Mouse (Mus musculus): ENCODE measurements around the gene Mrpl11. TPM values are rescaled to one million over a fixed set of nuclear protein-coding genes. Genes with fewer than 3 reads are reported as not detected.
"Not testable (repeated sequence)": the region's sequence is repeated elsewhere in the genome, so short reads cannot be mapped to it uniquely, and the experiment has no call there.

Gene Mrpl11
- total RNA-seq, 1 experiment from 2014 or later, result 56.0 TPM

DNA sequence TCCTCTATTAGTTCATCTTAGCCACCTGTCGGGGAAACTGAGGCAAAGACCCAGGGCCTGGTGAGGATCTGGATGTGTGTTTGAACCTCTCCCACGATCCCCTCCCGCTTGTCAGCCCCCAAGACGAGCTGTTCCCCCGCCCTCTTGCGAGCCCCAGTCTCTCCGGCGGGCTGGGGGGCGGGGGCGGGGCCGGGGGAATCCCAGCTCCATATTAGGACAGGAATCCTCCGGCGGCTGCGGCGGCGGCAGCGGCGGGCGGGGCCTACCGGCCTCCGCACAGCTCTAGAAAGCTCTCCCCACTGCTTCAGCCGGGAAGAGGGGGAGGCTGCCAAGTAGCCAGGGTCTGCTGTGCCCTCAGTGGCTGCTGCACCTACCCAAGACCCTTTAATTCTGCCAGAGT lies 28.8 kb downstream of the Mrpl11 start:
- no peak for ATAC-seq (replicated peaks; ENCODE audit: low read depth, poor library complexity, severe bottlenecking)

DNA sequence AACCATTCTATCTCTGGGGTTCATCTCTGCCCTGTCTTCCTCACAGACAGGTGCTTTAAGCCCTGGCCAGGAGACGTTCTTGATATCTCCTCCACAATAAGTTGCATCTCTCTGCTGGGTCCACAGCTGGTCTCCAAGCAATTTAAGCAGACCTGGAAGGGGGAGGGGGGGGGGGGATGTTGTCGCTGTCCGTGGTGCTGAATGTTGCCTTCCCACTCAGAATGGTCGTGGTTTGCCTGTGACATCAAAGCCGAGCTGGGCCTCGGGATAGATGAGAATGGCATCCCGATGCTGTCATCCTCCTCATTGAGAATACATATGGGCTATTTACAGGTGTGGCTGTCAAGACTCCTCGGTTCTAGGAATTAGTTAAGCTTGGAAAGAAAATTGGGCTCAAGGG lies 30.4 kb downstream of the Mrpl11 start:
- no peak for ATAC-seq (replicated peaks; ENCODE audit: low read depth, poor library complexity, severe bottlenecking)

DNA sequence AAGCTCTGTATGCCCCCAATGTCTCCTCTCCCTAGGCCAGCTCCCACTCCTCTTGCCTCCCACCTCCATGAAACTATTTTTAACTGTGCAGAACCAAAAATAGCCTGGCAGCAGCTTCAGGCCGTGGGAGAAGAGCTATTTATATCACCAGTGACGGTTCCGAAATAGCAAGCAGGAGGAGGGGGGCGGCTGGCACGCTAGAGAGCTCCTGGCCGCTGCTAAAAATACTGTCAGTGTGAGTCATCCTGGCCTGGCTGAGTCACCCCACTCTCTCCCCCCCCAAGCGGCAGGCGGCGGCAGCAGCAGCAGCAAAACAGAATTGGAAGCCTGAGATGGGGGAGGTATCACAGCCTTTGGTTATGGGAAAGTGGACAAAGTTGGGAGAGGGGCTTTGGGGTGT lies 31.0 kb downstream of the Mrpl11 start:
- peak; percentile 69 for ATAC-seq (replicated peaks; ENCODE audit: low read depth, poor library complexity, severe bottlenecking)

DNA sequence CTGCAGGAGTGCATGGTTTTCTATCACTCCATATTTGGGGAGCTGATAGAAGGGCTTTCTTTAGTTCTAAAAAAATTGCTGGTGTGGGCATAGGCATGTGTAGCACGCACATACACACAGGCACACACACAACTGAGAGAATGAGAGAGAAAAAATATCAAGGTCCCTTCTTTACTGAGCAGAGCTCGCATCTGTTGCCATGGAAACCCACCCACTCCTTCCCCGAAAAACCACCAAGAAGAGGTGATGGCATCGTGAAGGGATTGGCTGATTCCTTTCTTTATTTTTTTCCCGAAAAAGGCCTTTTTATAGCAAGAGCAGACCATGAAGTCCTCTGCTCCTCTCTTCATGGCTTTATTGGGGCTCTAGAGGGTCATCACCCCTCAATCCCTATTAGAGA lies 32.1 kb downstream of the Mrpl11 start:
- no peak for ATAC-seq (replicated peaks; ENCODE audit: low read depth, poor library complexity, severe bottlenecking)

DNA sequence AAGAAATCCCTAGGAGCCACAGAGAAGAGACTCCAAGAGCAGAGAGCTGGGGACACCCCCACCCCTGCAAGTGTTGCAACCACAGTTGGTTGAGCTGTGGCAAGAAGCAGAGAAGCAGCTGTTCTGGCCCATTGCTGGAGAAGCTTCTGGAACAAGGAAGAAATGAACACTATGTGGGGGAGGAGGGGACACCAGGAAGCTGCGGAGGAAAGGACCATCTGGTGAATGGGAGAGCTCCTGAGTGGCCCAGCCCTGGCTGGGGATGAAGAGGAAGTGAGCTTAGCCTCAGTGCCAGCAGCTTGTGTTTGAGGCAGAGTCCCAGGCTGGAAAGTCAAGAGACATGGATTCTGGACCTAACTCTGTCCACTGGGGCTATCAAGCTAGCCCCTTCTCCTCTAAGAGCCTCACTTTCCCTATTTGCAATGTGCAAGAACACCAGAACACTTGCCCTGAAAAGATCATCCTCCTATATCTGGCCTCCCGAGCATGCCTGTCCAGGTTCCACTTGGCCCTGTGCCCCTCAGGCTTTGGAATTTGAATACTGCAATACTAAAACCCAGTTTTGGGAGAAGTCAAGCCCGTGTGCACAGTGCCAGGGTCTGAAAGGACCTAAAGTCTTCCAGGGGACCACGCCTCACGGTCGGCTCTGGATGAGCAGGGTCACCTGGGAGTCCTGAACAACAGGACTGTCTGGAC lies 37.6 kb downstream of the Mrpl11 start:
- 0 out of 2 replicates have a peak, but pooled peaks have one; percentile 18 for ATAC-seq (replicated peaks; ENCODE audit: low read depth, poor library complexity, severe bottlenecking)

DNA sequence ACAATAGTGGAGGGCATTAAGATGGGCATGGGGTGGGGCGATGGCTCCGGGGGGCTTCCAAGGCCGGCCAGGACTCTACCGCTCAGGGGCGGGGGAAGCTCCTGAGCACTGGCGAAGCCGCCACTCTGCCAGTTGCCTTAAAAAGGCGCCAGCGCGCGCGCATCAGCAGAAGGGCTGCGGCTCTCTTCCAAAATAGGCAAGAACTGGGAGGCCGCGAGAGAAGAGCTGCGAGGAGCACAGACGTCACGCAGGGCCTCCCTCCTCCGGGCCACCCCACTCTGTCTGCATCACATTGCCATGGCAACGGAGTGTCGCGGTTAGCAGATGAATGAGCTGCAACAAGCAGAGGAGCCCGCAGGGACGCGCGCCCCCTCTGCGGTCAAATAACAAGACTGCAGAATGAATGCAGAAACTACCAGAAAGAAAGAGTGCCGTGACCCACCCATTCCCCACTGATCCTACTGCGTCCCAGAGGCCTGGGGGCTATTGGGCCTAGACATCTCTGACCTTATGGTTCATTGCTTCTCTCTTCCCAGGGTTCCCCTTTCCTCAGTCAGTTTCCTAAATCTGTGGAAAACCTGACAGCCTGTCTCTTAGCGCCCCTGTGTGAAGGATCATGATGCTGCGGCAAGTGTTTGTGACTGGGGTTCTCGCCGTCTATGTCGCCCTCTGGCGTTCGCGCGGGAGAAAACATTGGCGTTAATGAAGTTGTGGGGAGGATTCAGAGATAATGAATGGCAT lies 39.9 kb downstream of the Mrpl11 start:
- ATAC-seq (replicated peaks; ENCODE audit: low read depth, poor library complexity, severe bottlenecking), result peak; percentile 87

DNA sequence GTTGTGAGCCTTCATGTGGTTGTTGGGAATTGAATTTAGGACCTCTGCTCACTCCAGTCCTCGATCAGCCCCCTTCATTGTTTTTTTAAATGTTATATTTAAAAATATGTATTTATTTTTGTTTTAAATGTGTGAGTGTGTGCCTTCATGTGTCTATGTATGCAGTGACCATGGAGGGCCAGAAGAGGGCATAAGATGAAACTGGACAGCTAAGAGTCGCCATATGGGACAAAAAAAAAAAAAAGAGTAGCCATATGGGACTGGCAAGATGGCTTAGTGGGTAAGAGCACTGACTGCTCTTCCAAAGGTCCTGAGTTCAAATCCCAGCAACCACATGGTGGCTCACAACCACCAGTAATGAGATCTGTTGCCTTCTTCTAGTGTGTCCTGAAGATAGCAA lies 41.7 kb downstream of the Mrpl11 start:
- not testable (repeated sequence) for ATAC-seq (replicated peaks; ENCODE audit: low read depth, poor library complexity, severe bottlenecking)

DNA sequence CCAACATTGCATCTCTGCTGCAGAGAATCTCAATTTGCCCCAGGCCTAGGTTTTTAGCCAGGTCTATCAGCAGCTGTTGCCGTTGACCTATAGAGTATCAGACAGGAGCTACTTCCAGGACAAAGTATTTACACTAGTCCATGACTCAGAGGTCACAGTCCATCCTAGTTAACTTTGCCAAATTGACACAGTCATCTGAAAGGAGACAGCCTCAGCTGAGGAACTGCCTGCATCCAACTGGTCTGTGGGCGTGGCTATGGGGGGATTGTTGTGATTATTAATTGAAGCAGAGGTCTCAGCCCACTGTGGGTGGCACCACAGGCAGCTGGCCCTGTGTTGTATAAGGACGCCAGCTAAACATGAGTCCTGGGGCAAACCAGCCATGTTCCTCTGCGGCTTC lies 43.0 kb downstream of the Mrpl11 start:
- ATAC-seq (replicated peaks; ENCODE audit: low read depth, poor library complexity, severe bottlenecking), result no peak

DNA sequence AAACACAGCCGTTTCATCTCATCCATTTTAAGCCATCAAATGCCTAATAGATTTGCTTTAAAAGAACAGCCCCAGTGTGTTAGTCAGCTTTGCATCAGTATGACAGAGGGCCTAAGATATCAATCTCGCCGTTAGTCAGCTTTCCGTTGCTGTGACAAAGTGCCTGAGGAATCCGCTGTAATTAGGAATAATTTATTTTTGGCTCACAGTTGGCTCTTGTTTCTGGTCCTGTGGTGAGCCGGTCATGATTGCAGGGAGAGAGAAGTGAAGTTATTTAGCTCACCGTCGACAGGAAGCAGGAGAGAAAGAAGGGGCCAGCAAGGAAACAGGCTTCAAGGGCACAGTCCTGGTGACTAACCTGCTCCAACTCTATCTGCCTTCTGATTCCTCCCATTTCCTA lies 51.2 kb downstream of the Mrpl11 start:
- no peak for ATAC-seq (replicated peaks; ENCODE audit: low read depth, poor library complexity, severe bottlenecking)

DNA sequence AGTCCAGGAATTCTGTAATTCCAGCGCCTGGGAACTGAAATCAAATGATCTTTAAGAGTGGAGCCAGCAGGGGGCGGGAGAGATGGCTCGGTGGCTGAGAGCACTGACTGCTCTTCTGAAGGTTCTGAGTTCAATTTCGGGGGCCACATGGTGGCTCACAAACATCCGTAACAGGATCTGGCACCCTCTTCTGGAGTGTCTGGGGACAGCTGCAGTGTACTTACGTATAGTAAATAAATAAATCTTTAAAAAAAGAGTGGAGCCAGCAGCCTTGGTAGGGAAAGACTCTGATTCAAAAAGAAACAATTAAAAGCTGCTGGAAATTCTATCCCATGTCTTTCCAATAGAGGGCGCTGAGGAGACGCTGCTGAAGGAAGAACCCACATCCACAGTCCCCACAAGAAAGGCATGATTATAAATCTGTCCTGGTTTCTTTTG lies 53.0 kb downstream of the Mrpl11 start:
- peak; percentile 73 for ATAC-seq (replicated peaks; ENCODE audit: low read depth, poor library complexity, severe bottlenecking)

DNA sequence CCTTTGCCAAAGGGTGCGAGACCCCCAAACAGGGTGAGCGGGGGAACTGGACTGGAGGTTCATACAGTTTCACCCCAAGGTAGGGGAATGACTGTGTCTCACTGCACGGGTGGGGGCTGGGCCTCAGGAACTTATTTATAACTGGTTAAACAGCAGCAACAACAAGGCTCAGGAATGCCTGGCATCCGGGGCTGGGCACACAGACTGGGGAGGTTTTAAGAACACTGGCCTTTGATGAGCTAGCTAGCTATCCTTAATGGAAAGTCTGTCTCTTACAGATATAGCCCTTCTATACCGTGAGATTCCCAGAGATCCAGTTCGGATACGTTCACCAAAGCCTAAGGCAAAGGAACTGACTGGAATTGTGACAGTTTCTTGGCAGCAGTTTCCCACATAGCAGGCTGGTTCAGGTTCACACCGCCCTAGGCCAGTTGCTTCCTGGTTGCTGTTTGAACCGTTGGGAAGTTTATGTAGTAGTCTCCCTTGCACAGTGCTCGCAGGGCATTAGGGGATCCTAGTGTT lies 54.3 kb downstream of the Mrpl11 start:
- no peak for ATAC-seq (replicated peaks; ENCODE audit: low read depth, poor library complexity, severe bottlenecking)

Other genes starting within 250 kb of the Mrpl11 start
- gene Rbm4b, start 205.7 kb upstream of the Mrpl11 start, total RNA-seq (2017), result 14.6 and 15.9 TPM in 2 replicates
- gene Rbm4, start 168.2 kb upstream of the Mrpl11 start, total RNA-seq (2017), result 70.3 and 72.6 TPM in 2 replicates
- gene Gm21992, start 150.5 kb upstream of the Mrpl11 start, total RNA-seq (2017), result 48.6 and 50.1 TPM in 2 replicates
- gene Rbm14, start 150.5 kb upstream of the Mrpl11 start, total RNA-seq (2017), result 22.6 and 28.6 TPM in 2 replicates
- 37.3 and 61.4 TPM in 2 replicates for gene Ccs, start 122.8 kb upstream of the Mrpl11 start, total RNA-seq (2017)
- not detected in 2 replicates for gene Ccdc87, start 122.8 kb upstream of the Mrpl11 start, total RNA-seq (2017)
- 4.7 and 11.5 TPM in 2 replicates for gene Ctsf, start 107.0 kb upstream of the Mrpl11 start, total RNA-seq (2017)
- gene Actn3, start 84.2 kb upstream of the Mrpl11 start, total RNA-seq (2017), result 0.37 TPM in 1 of 2 replicates, not detected in the other
- 9.2 and 9.6 TPM in 2 replicates for gene Zdhhc24, start 83.5 kb upstream of the Mrpl11 start, total RNA-seq (2017)
- 3.8 and 4.8 TPM in 2 replicates for gene Bbs1, start 55.5 kb upstream of the Mrpl11 start, total RNA-seq (2017)
- 34.8 and 40.8 TPM in 2 replicates for gene Dpp3, start 33.9 kb upstream of the Mrpl11 start, total RNA-seq (2017)
- 0.14 TPM in 1 of 2 replicates, not detected in the other for gene Peli3, start 19.0 kb upstream of the Mrpl11 start, total RNA-seq (2017)
- gene Npas4, start 28.2 kb downstream of the Mrpl11 start, total RNA-seq (2017), result not detected in 2 replicates
- 2.3 and 4.3 TPM in 2 replicates for gene Slc29a2, start 61.7 kb downstream of the Mrpl11 start, total RNA-seq (2017)
- gene B4gat1, start 76.7 kb downstream of the Mrpl11 start, total RNA-seq (2017), result 9.2 TPM in 1 of 2 replicates, not detected in the other
- 5.8 TPM in 1 of 2 replicates, not detected in the other for gene AC124502.3, start 76.7 kb downstream of the Mrpl11 start, total RNA-seq (2017)
- 27.8 and 28.5 TPM in 2 replicates for gene Brms1, start 79.2 kb downstream of the Mrpl11 start, total RNA-seq (2017)
- gene Rin1, start 88.3 kb downstream of the Mrpl11 start, total RNA-seq (2017), result 0.15 and 0.18 TPM in 2 replicates
- 0.41 and 0.49 TPM in 2 replicates for gene Cd248, start 105.9 kb downstream of the Mrpl11 start, total RNA-seq (2017)
- gene Tmem151a, start 123.4 kb downstream of the Mrpl11 start, total RNA-seq (2017), result not detected in 2 replicates
- gene Yif1a, start 126.4 kb downstream of the Mrpl11 start, total RNA-seq (2017), result 15.2 and 19.3 TPM in 2 replicates
- 0.46 TPM in 1 of 2 replicates, not detected in the other for gene Cnih2, start 136.4 kb downstream of the Mrpl11 start, total RNA-seq (2017)
- 62.3 and 67.7 TPM in 2 replicates for gene Rab1b, start 144.9 kb downstream of the Mrpl11 start, total RNA-seq (2017)
- 4.8 and 5.2 TPM in 2 replicates for gene Klc2, start 156.4 kb downstream of the Mrpl11 start, total RNA-seq (2017)

All from common myeloid progenitor, adult 5-6 weeks (primary cell).